Mouse (Mus musculus) liver, embryonic 14.5 days (tissue): Measurements from ENCODE around the gene Ccdc194.

Source experiments
- CTCF ChIP-seq: IDR thresholded peaks from 2 replicates; pipeline ENCODE4 v1.5.1; 2016; ENCODE audit warnings: antibody characterized with exemption, low read depth, control low read depth
- EP300 ChIP-seq: IDR thresholded peaks from 2 replicates; pipeline ENCODE4 v1.6.1; 2016; ENCODE audit warnings: antibody characterized with exemption, low read depth

GRCm38 (mm10) chr8:71543755-71544154 lies 18.2 kb upstream of the Ccdc194 start:
- TF ChIP-seq CTCF = no peak
- TF ChIP-seq EP300 = no peak
